Mouse (Mus musculus) C2C12 (cell line): Measurements from ENCODE around the gene Chl1. TPM values are rescaled to one million over a fixed set of nuclear protein-coding genes. Genes with fewer than 3 reads are reported as not detected.

Source experiments
- H3K27me3 ChIP-seq: one replicate; pipeline ENCODE4 v1.6.1; 2011; ENCODE audit not compliant: control insufficient read depth, insufficient read depth, insufficient read length
- H3K36me3 ChIP-seq: one replicate; pipeline ENCODE4 v1.6.1; 2011; ENCODE audit not compliant: control insufficient read depth, insufficient read depth
- H3K4me3 ChIP-seq: one replicate; pipeline ENCODE4 v1.5.1; 2011; ENCODE audit warnings: mild to moderate bottlenecking, control low read depth; ENCODE audit not compliant: poor library complexity, insufficient read depth, severe bottlenecking
- H3K79me2 ChIP-seq: one replicate; pipeline ENCODE4 v1.6.1; 2011; ENCODE audit not compliant: control insufficient read depth, insufficient read depth
- H3K79me3 ChIP-seq: one replicate; pipeline ENCODE4 v1.6.1; 2011; ENCODE audit warnings: low read depth, control low read depth
- H3ac ChIP-seq: one replicate; pipeline ENCODE3; 2011; ENCODE audit warnings: low read depth; ENCODE audit not compliant: control insufficient read depth, insufficient read length
- CEBPB ChIP-seq: IDR thresholded peaks from one replicate; pipeline ENCODE4 v1.6.1; 2011; ENCODE audit warnings: low read depth, mild to moderate bottlenecking, control low read depth, moderate library complexity
- CTCF ChIP-seq: IDR thresholded peaks from one replicate; pipeline ENCODE4 v1.5.1; 2011; ENCODE audit not compliant: control insufficient read depth, insufficient read depth, insufficient read length
- FOSL1 ChIP-seq: IDR thresholded peaks from one replicate; pipeline ENCODE4 v1.8.0; 2011; ENCODE audit warnings: mild to moderate bottlenecking, low read length; ENCODE audit not compliant: poor library complexity, insufficient read depth, severe bottlenecking
- MAX ChIP-seq: IDR thresholded peaks from one replicate; pipeline ENCODE4 v1.6.1; 2011; ENCODE audit warnings: mild to moderate bottlenecking, control low read depth
- MYOD1 ChIP-seq: IDR thresholded peaks from one replicate; pipeline ENCODE4 v1.6.1; 2011; ENCODE audit warnings: low read depth; ENCODE audit not compliant: control insufficient read depth, insufficient read length
- MYOG ChIP-seq: IDR thresholded peaks from one replicate; pipeline ENCODE4 v1.6.1; 2011; ENCODE audit not compliant: control insufficient read depth, insufficient read length; ENCODE audit errors: extremely low read depth
- USF1 ChIP-seq: IDR thresholded peaks from one replicate; pipeline ENCODE4 v1.6.1; 2011; ENCODE audit warnings: low read depth, mild to moderate bottlenecking, control low read depth, moderate library complexity
- polyA plus RNA-seq: library from polyadenylated mRNA; unstranded; fragments of >200 nt; fragmentation: generic; extraction: Trizol; gene quantifications from one replicate; pipeline ENCODE4 v1.2.1, GENCODE M21; 2012; ENCODE audit warnings: missing spikeins

The Chl1 gene
- polyA plus RNA-seq, 1 experiment, result not detected

DNA sequence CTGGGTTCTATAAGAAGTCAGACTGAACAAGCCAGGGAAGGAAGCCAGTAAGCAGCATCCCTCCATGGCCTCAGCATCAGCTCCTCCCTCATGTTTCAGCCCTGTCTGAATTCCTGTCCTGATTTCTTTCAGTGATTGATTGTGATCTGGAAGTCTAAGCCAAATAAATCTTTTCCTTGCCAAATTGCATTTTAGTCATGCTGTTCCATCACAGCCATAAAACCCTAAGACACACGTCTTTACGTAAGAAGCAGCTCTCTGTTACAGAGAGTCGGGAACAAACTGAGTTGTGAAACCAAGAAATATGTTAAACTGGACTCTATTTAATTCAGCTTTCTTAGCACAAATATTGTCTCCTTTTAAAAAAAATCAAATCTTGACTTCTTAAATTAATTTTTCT, 102.2 kb downstream of the Chl1 start:
- Histone ChIP-seq H3ac (no peak overlapping the region), H3K36me3 (no peaks in the 10 kb centered on the region), H3K4me3 (no peak overlapping the region), H3K79me2 (no peaks in the 10 kb centered on the region), H3K79me3 (no peaks in the 10 kb centered on the region), H3K27me3 (no peaks in the 10 kb centered on the region)
- no peak for TF ChIP-seq CTCF
- TF ChIP-seq MYOD1, result no peak
- TF ChIP-seq FOSL1, result no peak
- TF ChIP-seq MAX, result no peak
- no peak for TF ChIP-seq USF1
- TF ChIP-seq CEBPB, result no peak
- no peak for TF ChIP-seq MYOG

DNA sequence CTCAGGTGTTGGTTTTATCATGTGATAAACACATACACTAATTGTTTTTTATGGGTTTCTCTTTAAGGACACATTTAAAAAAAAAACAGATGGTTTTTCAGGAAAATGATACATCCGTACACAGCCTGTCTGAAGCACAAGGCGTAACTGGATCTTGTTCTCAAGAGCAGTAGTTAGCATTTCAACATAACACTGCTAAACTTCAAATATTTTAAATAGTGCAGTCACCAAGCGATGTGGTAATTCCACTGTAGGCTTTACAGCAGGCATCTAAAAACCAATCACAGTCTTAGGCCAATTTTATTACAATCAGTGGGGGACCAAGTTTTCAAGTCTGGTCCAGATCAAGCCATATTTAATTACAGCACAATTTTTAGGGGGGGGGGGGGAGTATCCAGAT, 103.3 kb downstream of the Chl1 start:
- Histone ChIP-seq H3K79me3 (no peaks in the 10 kb centered on the region), H3K36me3 (no peaks in the 10 kb centered on the region), H3K4me3 (no peak overlapping the region), H3ac (no peak overlapping the region), H3K79me2 (no peaks in the 10 kb centered on the region), H3K27me3 (no peaks in the 10 kb centered on the region)
- TF ChIP-seq MAX, result no peak
- TF ChIP-seq MYOD1, result no peak
- TF ChIP-seq CTCF, result no peak
- TF ChIP-seq FOSL1, result no peak
- TF ChIP-seq CEBPB, result no peak
- no peak for TF ChIP-seq MYOG
- no peak for TF ChIP-seq USF1

DNA sequence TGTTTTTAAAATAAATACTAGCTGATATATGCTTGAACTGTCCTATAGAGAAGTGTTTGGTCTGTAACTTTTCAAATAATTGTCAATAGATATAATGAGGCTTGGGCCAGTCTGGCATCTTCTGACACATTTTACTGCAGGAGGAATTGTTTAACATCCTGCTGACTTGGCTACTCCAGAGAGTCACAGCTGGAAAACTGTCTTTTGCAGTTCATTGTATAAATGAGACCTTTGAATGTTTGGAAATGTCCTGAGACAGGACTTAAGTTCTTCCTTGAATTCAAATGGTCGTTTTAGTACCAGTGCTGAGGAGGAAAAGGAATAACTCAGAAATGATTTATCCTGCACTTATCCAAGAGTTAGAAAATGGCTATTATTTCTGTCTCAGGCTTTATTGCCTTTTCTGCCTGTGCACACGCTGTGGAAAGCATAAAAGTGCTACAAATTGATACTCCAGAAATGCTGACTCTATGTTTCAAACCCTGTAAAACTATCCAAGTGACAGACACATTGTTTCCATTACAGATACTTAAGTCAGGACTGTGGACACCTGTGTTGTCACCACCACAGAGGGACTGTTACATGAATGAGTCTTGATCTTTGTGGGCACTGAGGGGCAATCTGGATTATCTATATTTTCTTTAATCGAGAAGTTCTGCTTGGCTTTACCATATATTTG, 105.7 kb downstream of the Chl1 start:
- no peak overlapping the region for H3K4me3 ChIP-seq
- no peaks in the 10 kb centered on the region for H3K36me3 ChIP-seq
- H3ac ChIP-seq, result no peak overlapping the region
- TF ChIP-seq MYOG (no peak), MAX (no peak), CTCF (no peak), FOSL1 (no peak), CEBPB (no peak), USF1 (no peak), MYOD1 (no peak)
- H3K79me2 ChIP-seq, result no peaks in the 10 kb centered on the region
- no peaks in the 10 kb centered on the region for H3K27me3 ChIP-seq
- no peaks in the 10 kb centered on the region for H3K79me3 ChIP-seq

DNA sequence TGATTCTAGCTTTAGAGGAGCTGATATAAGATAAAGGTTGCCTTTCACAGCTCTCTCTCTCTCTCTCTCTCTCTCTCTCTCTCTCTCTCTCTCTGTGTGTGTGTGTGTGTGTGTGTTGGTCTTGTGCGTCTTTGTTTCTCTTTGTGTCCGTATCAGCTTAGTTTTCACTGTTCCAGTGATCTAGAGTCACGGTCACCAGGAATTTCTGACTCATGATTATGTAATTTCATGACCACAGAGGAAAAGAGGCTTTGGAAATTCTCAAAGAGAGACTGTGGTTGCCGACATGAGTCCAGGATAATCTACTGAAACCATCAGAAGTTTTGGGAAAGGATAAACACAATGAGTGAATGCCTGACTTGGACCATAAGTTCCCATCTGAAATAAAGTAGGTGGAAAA, 110.5 kb downstream of the Chl1 start:
- Histone ChIP-seq H3K27me3 (no peaks in the 10 kb centered on the region), H3K79me3 (no peaks in the 10 kb centered on the region), H3K36me3 (no peaks in the 10 kb centered on the region), H3ac (no peak overlapping the region), H3K4me3 (no peak overlapping the region), H3K79me2 (no peaks in the 10 kb centered on the region)
- TF ChIP-seq CEBPB, result no peak
- TF ChIP-seq MYOD1, result no peak
- no peak for TF ChIP-seq MYOG

DNA sequence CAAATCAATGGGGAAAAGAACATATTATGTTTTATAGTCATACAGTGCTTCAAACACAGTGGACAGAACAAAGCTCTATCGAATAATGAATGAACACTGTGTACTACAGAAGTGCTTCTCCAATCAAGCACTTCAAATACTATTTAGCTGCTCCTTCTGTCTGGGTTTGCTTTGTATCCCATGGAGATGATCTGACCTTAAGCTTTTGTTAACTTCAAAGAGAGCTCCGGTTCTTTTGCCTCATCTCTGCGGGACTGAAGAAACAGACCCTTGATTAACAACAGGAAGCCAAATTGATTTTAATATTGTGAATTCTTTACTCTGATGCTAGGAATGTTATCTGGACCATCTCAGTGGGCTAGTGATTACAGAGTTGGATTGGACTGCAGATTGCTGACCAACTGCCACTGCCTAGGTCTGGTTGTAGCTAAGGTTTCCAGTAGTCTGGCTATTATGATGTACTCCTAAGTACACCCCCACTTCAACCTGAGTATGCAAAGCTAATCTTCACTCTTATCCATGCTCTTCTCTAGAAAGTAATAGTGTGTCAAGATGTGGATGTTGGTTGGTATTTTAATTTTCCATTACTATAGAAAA, 111.8 kb downstream of the Chl1 start:
- TF ChIP-seq CTCF (no peak), CEBPB (no peak), MYOD1 (no peak), MAX (no peak), MYOG (no peak), USF1 (no peak), FOSL1 (no peak)

DNA sequence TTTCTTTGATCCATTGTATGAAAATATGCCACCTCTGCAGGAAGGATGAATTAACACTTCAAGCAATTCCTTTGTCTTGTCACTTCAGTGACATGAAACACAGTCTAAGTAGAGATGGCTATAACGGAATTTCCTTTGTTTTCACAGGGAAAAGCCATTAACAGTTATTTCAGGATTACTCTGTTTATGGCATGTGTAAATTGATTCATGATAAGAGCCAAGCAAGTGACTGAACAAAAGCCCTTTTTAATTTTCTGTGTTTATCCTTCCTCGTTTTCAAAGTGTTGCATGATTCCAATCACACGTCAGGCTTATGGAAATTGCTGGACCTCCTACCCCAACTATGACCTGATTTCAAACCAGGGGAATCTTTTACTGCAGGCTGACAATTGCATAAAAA, 122.5 kb downstream of the Chl1 start:
- Histone ChIP-seq H3K79me2 (no peaks in the 10 kb centered on the region), H3K4me3 (no peak overlapping the region), H3K27me3 (no peaks in the 10 kb centered on the region), H3ac (no peak overlapping the region), H3K36me3 (no peaks in the 10 kb centered on the region), H3K79me3 (no peaks in the 10 kb centered on the region)
- TF ChIP-seq MAX (no peak), CEBPB (no peak), USF1 (no peak), MYOD1 (no peak), FOSL1 (no peak), CTCF (no peak)

More for the DNA sequence above, 111.8 kb downstream of the Chl1 start:
- no peaks in the 10 kb centered on the region for H3K27me3 ChIP-seq
- H3K4me3 ChIP-seq, result no peak overlapping the region
- no peaks in the 10 kb centered on the region for H3K79me3 ChIP-seq
- no peak overlapping the region for H3ac ChIP-seq
- H3K36me3 ChIP-seq, result no peaks in the 10 kb centered on the region
- H3K79me2 ChIP-seq, result no peaks in the 10 kb centered on the region
